9 mouse cellular contexts compared by ENCODE assay signal in the genomic region with DNA sequence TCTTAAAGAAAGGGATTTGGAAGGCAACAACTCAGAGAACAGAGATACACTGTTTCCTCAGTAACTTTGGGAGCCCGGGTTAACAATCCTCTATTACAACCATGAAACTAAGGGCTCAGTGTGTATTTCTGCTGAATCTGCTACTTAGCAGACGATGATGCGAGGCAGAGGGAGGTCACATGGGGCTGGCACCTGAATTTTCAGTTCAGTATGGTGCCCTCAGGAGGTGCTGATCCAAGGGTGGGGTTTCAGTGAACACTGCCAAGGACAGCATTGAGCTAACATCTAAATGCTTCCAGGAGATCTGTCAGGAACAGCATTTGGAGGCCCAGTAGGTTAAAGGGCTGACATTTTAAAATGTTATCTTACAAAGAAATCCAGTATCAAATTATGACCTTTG. TPM values are rescaled to one million over a fixed set of nuclear protein-coding genes. Genes with fewer than 3 reads are reported as not detected.
DNase-seq lines count a peak whose midpoint lies in the region; ATAC-seq and TF ChIP-seq lines count a peak whose summit lies in the region.
"Had no signal": no experiment of that assay in that cellular context is flagged by ENCODE, and none has a peak within 500 bp of the region (broad histone marks: within the 10 kb centered on the region; RNA-seq: fewer than 3 reads in every experiment).

No protein-coding gene starts in this region.

- 53% methylated on average over 3 of the region's 3 CpGs for WGBS in heart, postnatal 0 days
- WGBS in embryonic facial prominence, embryonic 12.5 days = 43% methylated on average over 3 of the region's 3 CpGs
- 72% methylated on average over 3 of the region's 3 CpGs for WGBS in intestine, embryonic 14.5 days
- WGBS in midbrain, embryonic 14.5 days = 52% methylated on average over 3 of the region's 3 CpGs

- no peak overlapping the region for H3K27ac ChIP-seq in heart, postnatal 0 days (ENCODE audit: low read depth)
- no peak overlapping the region for H3K27ac ChIP-seq in embryonic facial prominence, embryonic 12.5 days
- H3K27ac ChIP-seq in intestine, embryonic 14.5 days (ENCODE audit: low read depth) = no peak overlapping the region; the same call in 1 of the 2 replicates
- H3K27ac ChIP-seq in midbrain, embryonic 14.5 days (replicated peaks; ENCODE audit: low read depth, low read length) = no peak overlapping the region

- no peaks in the 10 kb centered on the region for H3K27me3 ChIP-seq in heart, postnatal 0 days (ENCODE audit: control insufficient read depth, insufficient read depth, low read length)
- peaks cover 12% of the 10 kb centered on the region; the same call in 1 of the 2 replicates for H3K27me3 ChIP-seq in embryonic facial prominence, embryonic 12.5 days
- H3K27me3 ChIP-seq in intestine, embryonic 14.5 days (replicated peaks; ENCODE audit: control insufficient read depth, insufficient read depth, low read length) = 0 out of 2 replicates have a peak, but pooled peaks cover 3% of the 10 kb centered on the region
- H3K27me3 ChIP-seq in midbrain, embryonic 14.5 days (ENCODE audit: control insufficient read depth, insufficient read depth, low read length) = peaks cover 27% of the 10 kb centered on the region; the same call in 1 of the 2 replicates

- H3K9me3 ChIP-seq in heart, postnatal 0 days (replicated peaks; ENCODE audit: control insufficient read depth, low read length) = no peaks in the 10 kb centered on the region
- H3K9me3 ChIP-seq in embryonic facial prominence, embryonic 12.5 days = no peaks in the 10 kb centered on the region
- no peaks in the 10 kb centered on the region for H3K9me3 ChIP-seq in intestine, embryonic 14.5 days (ENCODE audit: control insufficient read depth, low read length)
- no peaks in the 10 kb centered on the region for H3K9me3 ChIP-seq in midbrain, embryonic 14.5 days (ENCODE audit: control insufficient read depth, low read length)

- peaks cover 16% of the 10 kb centered on the region for H3K4me1 ChIP-seq in heart, postnatal 0 days (ENCODE audit: control insufficient read depth, insufficient read depth)
- H3K4me1 ChIP-seq in embryonic facial prominence, embryonic 12.5 days = peaks cover 9% of the 10 kb centered on the region
- peaks cover 21% of the 10 kb centered on the region for H3K4me1 ChIP-seq in intestine, embryonic 14.5 days (replicated peaks; ENCODE audit: control insufficient read depth, insufficient read depth, low read length)
- 0 out of 2 replicates have a peak, but pooled peaks cover 2% of the 10 kb centered on the region for H3K4me1 ChIP-seq in midbrain, embryonic 14.5 days (ENCODE audit: control insufficient read depth, insufficient read depth, low read length)

- no peak for TF ChIP-seq CTCF in heart, postnatal 0 days (IDR thresholded peaks at IDR 0.05; ENCODE audit: low read depth)

- peak overlapping the region; percentile 50 for H3K4me2 ChIP-seq in heart, postnatal 0 days (ENCODE audit: low read depth, low read length)
- H3K4me2 ChIP-seq in embryonic facial prominence, embryonic 12.5 days (replicated peaks) = peak overlapping the region; percentile 45
- peak overlapping the region; percentile 85 for H3K4me2 ChIP-seq in intestine, embryonic 14.5 days (ENCODE audit: low read length)
- H3K4me2 ChIP-seq in midbrain, embryonic 14.5 days (ENCODE audit: low read length) = peak overlapping the region; percentile 38

- no peak for ATAC-seq in heart, postnatal 0 days (ENCODE audit: insufficient read depth, low read depth)
- ATAC-seq in embryonic facial prominence, embryonic 12.5 days (ENCODE audit: insufficient number of reproducible peaks, insufficient read depth, low FRiP score, low TSS enrichment) = no peak
- no peak for ATAC-seq in intestine, embryonic 14.5 days (replicated peaks; ENCODE audit: low FRiP score, low TSS enrichment, low read depth)
- no peak for ATAC-seq in midbrain, embryonic 14.5 days (ENCODE audit: low FRiP score, low TSS enrichment)
- no peak for ATAC-seq in frontal cortex, adult (ENCODE audit: low TSS enrichment)

- H3K36me3 ChIP-seq in heart, postnatal 0 days (replicated peaks; ENCODE audit: control insufficient read depth, insufficient read depth, low read length) = peaks cover 29% of the 10 kb centered on the region
- H3K36me3 ChIP-seq in embryonic facial prominence, embryonic 12.5 days = peaks cover 18% of the 10 kb centered on the region
- H3K36me3 ChIP-seq in intestine, embryonic 14.5 days (ENCODE audit: control insufficient read depth, insufficient read depth, low read length) = peaks cover 24% of the 10 kb centered on the region
- H3K36me3 ChIP-seq in midbrain, embryonic 14.5 days (ENCODE audit: control insufficient read depth, insufficient read depth, low read length) = no peaks in the 10 kb centered on the region

- H3K9ac ChIP-seq in heart, postnatal 0 days (replicated peaks; ENCODE audit: low read depth, low read length) = no peak overlapping the region
- H3K9ac ChIP-seq in embryonic facial prominence, embryonic 12.5 days = peak overlapping the region; percentile 27; the same call in 1 of the 2 replicates
- peak overlapping the region; percentile 39 for H3K9ac ChIP-seq in intestine, embryonic 14.5 days (ENCODE audit: low read length)
- H3K9ac ChIP-seq in midbrain, embryonic 14.5 days (replicated peaks; ENCODE audit: low read length) = no peak overlapping the region

- no peak for TF ChIP-seq EP300 in heart, postnatal 0 days (IDR thresholded peaks at IDR 0.05; ENCODE audit: low read depth)

- peak overlapping the region; percentile 17 for H3K4me3 ChIP-seq in heart, postnatal 0 days (ENCODE audit: low read depth, low read length)
- H3K4me3 ChIP-seq in embryonic facial prominence, embryonic 12.5 days = peak overlapping the region; percentile 26
- H3K4me3 ChIP-seq in intestine, embryonic 14.5 days (ENCODE audit: low read depth, low read length) = peak overlapping the region; percentile 25
- H3K4me3 ChIP-seq in midbrain, embryonic 14.5 days (replicated peaks; ENCODE audit: low read depth, low read length) = no peak overlapping the region

- no peak for DNase-seq in heart, postnatal 0 days (ENCODE audit: low spot score)
- DNase-seq in heart, adult 11 months = no peak
- DNase-seq in intestine, embryonic 14.5 days (ENCODE audit: low spot score) = no peak
- DNase-seq in midbrain, embryonic 14.5 days = no peak
- DNase-seq in layer of hippocampus, postnatal 10 days (ENCODE audit: low spot score in 2 of 2) = no peak
- no peak for DNase-seq in right cerebral cortex, adult 18-20 months
- DNase-seq: kidney, adult 11 months had no signal

RNA-seq across cellular contexts. Expression of a gene that starts 1.8 kb away (rescaled TPM):
- total RNA-seq in heart, postnatal 0 days (2014; rRNA removed; ENCODE audit: low replicate concordance) = 5.8 and 5.9 TPM in 2 replicates
- 3.0 and 3.5 TPM in 2 replicates for polyA plus RNA-seq in heart, postnatal 0 days (2015; fragmentation: Nextera tagmentation; extraction: Ambion mirVana)
- 11.9 and 15.1 TPM in 2 replicates for polyA plus RNA-seq in embryonic facial prominence, embryonic 12.5 days (2016; fragmentation: Nextera tagmentation; extraction: Ambion mirVana)
- 18.8 and 21.9 TPM in 2 replicates for polyA plus RNA-seq in intestine, embryonic 14.5 days (2014; fragmentation: Nextera tagmentation; extraction: Ambion mirVana)
- 1.1 and 2.9 TPM in 2 replicates for polyA plus RNA-seq in midbrain, embryonic 14.5 days (2014; fragmentation: Nextera tagmentation; extraction: Ambion mirVana)
- 1 to 10 TPM; 1.3 to 2.4 TPM for total RNA-seq in layer of hippocampus, postnatal 10 days (2021)

RNA-seq across cellular contexts. Expression of a gene that starts 28.9 kb away (rescaled TPM):
- 54.8 and 77.9 TPM in 2 replicates for total RNA-seq in heart, postnatal 0 days (2014; rRNA removed; ENCODE audit: low replicate concordance)
- polyA plus RNA-seq in heart, postnatal 0 days (2015; fragmentation: Nextera tagmentation; extraction: Ambion mirVana) = 20.4 and 22.8 TPM in 2 replicates
- polyA plus RNA-seq in embryonic facial prominence, embryonic 12.5 days (2016; fragmentation: Nextera tagmentation; extraction: Ambion mirVana) = 14.2 and 14.7 TPM in 2 replicates
- 31.5 and 32.1 TPM in 2 replicates for polyA plus RNA-seq in intestine, embryonic 14.5 days (2014; fragmentation: Nextera tagmentation; extraction: Ambion mirVana)
- polyA plus RNA-seq in midbrain, embryonic 14.5 days (2014; fragmentation: Nextera tagmentation; extraction: Ambion mirVana) = 22.5 and 23.3 TPM in 2 replicates
- total RNA-seq in layer of hippocampus, postnatal 10 days (2021) = 100 to 1,000 TPM; 103 to 126 TPM

RNA-seq across cellular contexts. Expression of a gene that starts 31.7 kb away (rescaled TPM):
- total RNA-seq in heart, postnatal 0 days (2014; rRNA removed; ENCODE audit: low replicate concordance) = 1,353 and 1,464 TPM in 2 replicates
- 1,907 and 1,928 TPM in 2 replicates for polyA plus RNA-seq in heart, postnatal 0 days (2015; fragmentation: Nextera tagmentation; extraction: Ambion mirVana)
- 2.8 and 6.0 TPM in 2 replicates for polyA plus RNA-seq in embryonic facial prominence, embryonic 12.5 days (2016; fragmentation: Nextera tagmentation; extraction: Ambion mirVana)
- not detected in 2 replicates for polyA plus RNA-seq in intestine, embryonic 14.5 days (2014; fragmentation: Nextera tagmentation; extraction: Ambion mirVana)
- 0.43 and 0.50 TPM in 2 replicates for polyA plus RNA-seq in midbrain, embryonic 14.5 days (2014; fragmentation: Nextera tagmentation; extraction: Ambion mirVana)
- total RNA-seq in layer of hippocampus, postnatal 10 days (2021) = not detected

Comparison
In these comparisons a context has a peak if more than half of its experiments do, and no peak if none do; other contexts are left out.
1. H3K9ac ChIP-seq: peak in embryonic facial prominence, embryonic 12.5 days (single experiment) and intestine, embryonic 14.5 days (single experiment); none in heart, postnatal 0 days (single experiment) and midbrain, embryonic 14.5 days (single experiment).
2. RNA of a gene that starts 31.7 kb away (polyA plus RNA-seq): 1,907 to 1,928 TPM in heart, postnatal 0 days; 2.8 to 6.0 TPM in embryonic facial prominence, embryonic 12.5 days, 0.43 to 0.50 TPM in midbrain, embryonic 14.5 days and not detected in intestine, embryonic 14.5 days; every median in the first group is over 100 times any median in the second.
3. Peak in every context shown above with its lines, with median percentiles within 50 percentile points of each other: H3K4me2 ChIP-seq.